Mouse (Mus musculus) cortical plate, adult 2 months (tissue): ENCODE data around the gene Cat. TPM values are rescaled to one million over a fixed set of nuclear protein-coding genes. Genes with fewer than 3 reads are reported as not detected.

Experiments used
- H3K27ac ChIP-seq: fragments of 200-500 bp; 2 replicates; pipeline ENCODE4 v1.5.1; 2012; ENCODE audit warnings: low read length, control low read depth, inconsistent platforms; ENCODE audit not compliant: insufficient read depth
- H3K4me1 ChIP-seq: fragments of 200-500 bp; 2 replicates; pipeline ENCODE4 v1.6.1; 2011; ENCODE audit warnings: low read length; ENCODE audit not compliant: control insufficient read depth, insufficient read depth
- H3K4me3 ChIP-seq: fragments of 200-500 bp; 2 replicates; pipeline ENCODE4 v1.5.1; 2011; ENCODE audit warnings: mild to moderate bottlenecking, low read length, control low read depth; ENCODE audit not compliant: insufficient read depth
- CTCF ChIP-seq: fragments of 200-500 bp; IDR thresholded peaks from 2 replicates; pipeline ENCODE4 v1.5.1; 2011; ENCODE audit warnings: mild to moderate bottlenecking, control low read depth, low read length; ENCODE audit not compliant: insufficient read depth; ENCODE audit errors: extremely low read depth
- POLR2A ChIP-seq: fragments of 200-500 bp; IDR thresholded peaks from 2 replicates; pipeline ENCODE4 v1.6.1; 2011; ENCODE audit warnings: mild to moderate bottlenecking, low read length, control low read depth; ENCODE audit not compliant: insufficient read depth; ENCODE audit errors: extremely low read depth
- polyA plus RNA-seq: library from polyadenylated mRNA; depleted of rRNA; stranded (reverse); fragments of >200 nt; gene quantifications from 2 replicates; pipeline ENCODE4 v1.2.3, GENCODE M21; 2012; rRNA removed

Gene Cat
- 42.1 and 45.5 TPM in 2 replicates for polyA plus RNA-seq

- Histone ChIP-seq H3K4me3 (peak within 1 kb of the TSS; percentile 88), H3K27ac (peak within 1 kb of the TSS; percentile 91), H3K4me1 (peaks cover 7% of the 10 kb centered on the region)
- TF ChIP-seq CTCF (no peak), POLR2A (peak; percentile 99)
Observed at GRCm38 (mm10) chr2:103484617-103485401, at the start of gene Cat. Gene Cat (minus strand): TSS chr2:103485160.

GRCm38 (mm10) chr2:103525596-103525995, 40.6 kb upstream of the Cat start:
- H3K4me3 ChIP-seq: no peak overlapping the region
- no peaks in the 10 kb centered on the region for H3K4me1 ChIP-seq
- H3K27ac ChIP-seq: no peak overlapping the region
- TF ChIP-seq POLR2A (no peak), CTCF (no peak)

- TF ChIP-seq POLR2A (no peak), CTCF (no peak)
- Histone ChIP-seq H3K4me3 (no peak overlapping the region), H3K4me1 (no peaks in the 10 kb centered on the region), H3K27ac (no peak overlapping the region)
Observed at GRCm38 (mm10) chr2:103516472-103516871, 31.5 kb upstream of the Cat start.

- TF ChIP-seq CTCF (no peak), POLR2A (no peak)
- Histone ChIP-seq H3K27ac (no peak overlapping the region), H3K4me1 (no peaks in the 10 kb centered on the region), H3K4me3 (no peak overlapping the region)
Observed at GRCm38 (mm10) chr2:103515513-103516180, 30.7 kb upstream of the Cat start.

- no peaks in the 10 kb centered on the region for H3K4me1 ChIP-seq
Observed at GRCm38 (mm10) chr2:103512066-103512795, 27.3 kb upstream of the Cat start.

GRCm38 (mm10) chr2:103511631-103512030, 26.7 kb upstream of the Cat start:
- Histone ChIP-seq H3K4me3 (no peak overlapping the region), H3K27ac (no peak overlapping the region), H3K4me1 (no peaks in the 10 kb centered on the region)
- TF ChIP-seq POLR2A (no peak), CTCF (no peak)

More at GRCm38 (mm10) chr2:103512066-103512795, 27.3 kb upstream of the Cat start:
- H3K4me3 ChIP-seq: no peak overlapping the region
- TF ChIP-seq CTCF (no peak), POLR2A (no peak)
- H3K27ac ChIP-seq: no peak overlapping the region

- H3K4me1 ChIP-seq: no peaks in the 10 kb centered on the region
- no peak overlapping the region for H3K27ac ChIP-seq
- no peak overlapping the region for H3K4me3 ChIP-seq
- no peak for TF ChIP-seq POLR2A
- no peak for TF ChIP-seq CTCF
Observed at GRCm38 (mm10) chr2:103511042-103511441, 26.1 kb upstream of the Cat start.

- no peak for TF ChIP-seq CTCF
- TF ChIP-seq POLR2A: no peak
- Histone ChIP-seq H3K4me1 (no peaks in the 10 kb centered on the region), H3K4me3 (no peak overlapping the region), H3K27ac (no peak overlapping the region)
Observed at GRCm38 (mm10) chr2:103507651-103508050, 22.7 kb upstream of the Cat start.

GRCm38 (mm10) chr2:103505956-103506355, 21.0 kb upstream of the Cat start:
- Histone ChIP-seq H3K4me3 (no peak overlapping the region), H3K4me1 (no peaks in the 10 kb centered on the region), H3K27ac (no peak overlapping the region)
- no peak for TF ChIP-seq POLR2A
- TF ChIP-seq CTCF: no peak
